Mouse (Mus musculus): ENCODE data around the gene Tex9.

- TF ChIP-seq CTCF (IDR thresholded peaks at IDR 0.05; ENCODE audit: extremely low read depth, insufficient read length, insufficient replicate concordance, low read depth, low read length) (no peak), POLR2A (IDR thresholded peaks at IDR 0.05; ENCODE audit: low read depth, low read length) (no peak)
These were observed 73.6 kb downstream of the Tex9 start for GRCm38 (mm10) chr9:72418443-72418842.
